Mouse (Mus musculus) forebrain, postnatal 0 days (tissue): ENCODE results near the gene Mfsd13b. TPM values are rescaled to one million over a fixed set of nuclear protein-coding genes. Genes with fewer than 3 reads are reported as not detected.
"Not testable (repeated sequence)": the region's sequence is repeated elsewhere in the genome, so short reads cannot be mapped to it uniquely, and the experiment has no call there.

ENCODE experiments used
- ATAC-seq: fragments of 200-750 bp; cut with Nextera tagmentation; 2 replicates; pipeline ENCODE4 v1.8.0; 2017; ENCODE audit warnings: mild to moderate bottlenecking, moderate library complexity
- DNase-seq: peaks from one replicate; pipeline ENCODE4 v3.0.0-alpha.2; 2015
- H3K27ac ChIP-seq: fragments of 300-500 bp; sonication (generic); 2 replicates; pipeline ENCODE4 v1.5.1; 2014; ENCODE audit warnings: low read depth, mild to moderate bottlenecking, antibody characterized with exemption, low read length, moderate library complexity, mixed read lengths
- H3K27me3 ChIP-seq: fragments of 300-500 bp; sonication (generic); 2 replicates; pipeline ENCODE4 v1.6.1; 2014; ENCODE audit warnings: mild to moderate bottlenecking, low read length, mixed read lengths; ENCODE audit not compliant: insufficient read depth
- H3K36me3 ChIP-seq: fragments of 300-500 bp; sonication (generic); 2 replicates; pipeline ENCODE4 v1.6.1; 2014; ENCODE audit warnings: mild to moderate bottlenecking, moderate library complexity; ENCODE audit not compliant: insufficient read depth
- H3K4me1 ChIP-seq: fragments of 300-500 bp; sonication (generic); 2 replicates; pipeline ENCODE4 v1.6.1; 2014; ENCODE audit warnings: antibody characterized with exemption; ENCODE audit not compliant: insufficient read depth
- H3K4me2 ChIP-seq: fragments of 300-500 bp; sonication (generic); 2 replicates; pipeline ENCODE4 v1.6.1; 2014; ENCODE audit warnings: low read depth, mild to moderate bottlenecking, moderate library complexity
- H3K4me3 ChIP-seq: fragments of 300-500 bp; sonication (generic); 2 replicates; pipeline ENCODE4 v1.5.1; 2014; ENCODE audit warnings: low read depth, low read length, mixed read lengths
- H3K9ac ChIP-seq: fragments of 300-500 bp; sonication (generic); 2 replicates; pipeline ENCODE4 v1.6.1; 2014; ENCODE audit warnings: mild to moderate bottlenecking
- H3K9me3 ChIP-seq: fragments of 300-500 bp; sonication (generic); 2 replicates; pipeline ENCODE4 v1.6.1; 2016; ENCODE audit warnings: low read length
- CTCF ChIP-seq: sonication (generic); IDR thresholded peaks from 2 replicates; pipeline ENCODE4 v1.5.1; 2016; ENCODE audit warnings: antibody characterized with exemption, control low read depth, low read depth
- WGBS: fragments of 180-500 bp; shearing (Covaris S2); extraction: QIAGEN DNeasy Blood & Tissue Kit; methylation state at CpG from one replicate; pipeline ENCODE4 v1.1.7; 2014; 5-methylcytosine and 5-hydroxymethylcytosine counted together
- polyA plus RNA-seq: library from polyadenylated mRNA; unstranded; fragments of >200 nt; fragmentation: Nextera tagmentation; extraction: Ambion mirVana; gene quantifications from 2 replicates; pipeline ENCODE4 v1.2.1, GENCODE M21; 2015
- total RNA-seq: library from RNA; depleted of rRNA; stranded (reverse); fragments of >200 nt; gene quantifications from 2 replicates; pipeline ENCODE4 v1.2.3, GENCODE M21; 2014

Mfsd13b gene
- total and polyA plus RNA-seq, 2 experiments from 2014 or later = 0.21 to 0.48 TPM

DNA sequence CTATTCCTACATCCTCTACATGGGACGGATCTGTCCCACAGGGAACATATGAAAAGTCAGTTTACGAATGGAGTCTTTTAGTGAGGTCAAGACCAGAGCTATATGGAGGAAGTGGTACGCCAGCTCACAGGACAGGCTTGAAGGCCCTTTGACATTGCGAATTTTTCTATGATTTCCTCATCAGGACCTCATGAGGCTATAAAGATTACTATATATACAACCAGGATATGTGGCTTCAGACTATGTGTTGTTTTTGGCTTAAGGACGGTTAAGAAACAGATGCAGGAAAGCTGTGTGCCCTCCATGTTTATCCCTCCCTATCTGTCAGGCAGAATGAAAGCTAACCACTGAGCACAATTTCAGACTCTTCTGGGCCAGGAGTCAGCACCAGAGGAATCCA is 19.2 kb upstream of the Mfsd13b start:
- ATAC-seq (no peak), DNase-seq (no peak)
- H3K4me1 ChIP-seq = no peaks in the 10 kb centered on the region
- H3K27me3 ChIP-seq = no peaks in the 10 kb centered on the region
- H3K9me3 ChIP-seq = no peaks in the 10 kb centered on the region
- H3K4me3 ChIP-seq = no peak overlapping the region
- 92% methylated on average over 5 of the region's 5 CpGs for WGBS
- TF ChIP-seq CTCF = no peak
- no peak overlapping the region for H3K4me2 ChIP-seq
- peaks cover 23% of the 10 kb centered on the region for H3K36me3 ChIP-seq
- no peak overlapping the region for H3K27ac ChIP-seq
- H3K9ac ChIP-seq = no peak overlapping the region

DNA sequence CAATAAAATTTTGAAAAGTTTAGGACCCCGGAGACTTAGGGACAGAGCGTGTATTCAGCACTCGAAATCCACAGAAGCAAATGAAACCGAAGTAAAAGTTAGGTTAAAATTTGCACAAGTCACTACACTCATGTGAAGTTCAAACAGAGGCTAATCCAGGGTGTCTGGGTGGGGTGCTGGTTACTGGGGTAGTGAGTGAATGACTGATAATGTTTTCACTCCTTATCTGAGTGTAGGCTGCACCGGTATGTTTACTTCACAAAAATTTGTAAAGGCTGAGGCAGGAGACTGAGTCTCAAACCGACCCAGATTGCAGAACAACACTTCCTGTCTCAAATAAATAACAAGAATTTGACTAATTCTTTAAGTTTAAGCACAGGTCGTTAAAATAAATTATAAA is 13.1 kb upstream of the Mfsd13b start:
- no peak overlapping the region for H3K4me2 ChIP-seq
- peaks cover 5% of the 10 kb centered on the region; the same call in 1 of the 2 replicates for H3K36me3 ChIP-seq
- TF ChIP-seq CTCF = no peak
- H3K27ac ChIP-seq = no peak overlapping the region
- H3K4me3 ChIP-seq = no peak overlapping the region
- DNase-seq (no peak), ATAC-seq (no peak)
- 91% methylated on average over 7 of the region's 7 CpGs for WGBS
- no peaks in the 10 kb centered on the region for H3K9me3 ChIP-seq
- H3K4me1 ChIP-seq = no peaks in the 10 kb centered on the region
- no peaks in the 10 kb centered on the region for H3K27me3 ChIP-seq
- H3K9ac ChIP-seq = no peak overlapping the region

DNA sequence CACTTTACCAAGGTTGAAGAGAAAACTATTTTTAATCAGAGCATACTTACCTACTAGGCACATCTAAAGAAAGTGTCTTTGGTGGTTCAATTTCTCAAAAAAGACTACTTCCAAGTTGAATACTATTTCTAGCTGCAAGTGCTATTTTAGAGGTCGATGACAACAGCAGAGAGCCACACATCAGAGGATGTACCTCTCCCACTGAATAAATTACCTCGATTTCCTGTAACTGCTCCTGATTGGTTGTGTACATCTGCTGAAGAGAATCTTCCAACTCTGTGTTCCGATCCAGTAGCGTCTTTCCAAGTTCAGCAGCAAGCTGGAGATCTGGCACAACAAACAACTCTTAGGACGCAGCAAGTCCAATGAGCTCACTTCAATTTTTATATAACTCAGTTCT is 12.2 kb upstream of the Mfsd13b start:
- 83% methylated on average over 5 of the region's 5 CpGs for WGBS
- no peak for ATAC-seq

DNA sequence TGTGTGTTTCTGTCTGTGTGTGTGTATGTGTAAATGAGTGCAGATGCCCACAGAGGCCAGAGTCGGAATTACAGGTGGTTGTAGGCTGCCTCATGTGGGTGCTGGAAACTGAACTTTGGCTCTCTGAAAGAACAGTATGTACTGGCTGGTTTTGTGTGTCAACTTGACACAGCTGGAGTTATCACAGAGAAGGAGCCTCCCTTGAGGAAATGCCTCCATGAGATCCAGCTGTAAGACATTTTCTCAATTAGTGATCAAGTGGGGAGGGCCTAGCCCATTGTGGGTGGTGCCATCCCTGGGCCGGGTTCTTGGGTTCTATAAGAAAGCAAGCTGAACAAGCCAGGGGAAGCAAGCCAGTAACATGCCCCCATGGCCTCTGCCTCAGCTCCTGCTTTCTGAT is 9.8 kb upstream of the Mfsd13b start:
- H3K9ac ChIP-seq, H3K27me3 ChIP-seq, H3K36me3 ChIP-seq, H3K9me3 ChIP-seq, DNase-seq, ATAC-seq, H3K4me1 ChIP-seq, H3K27ac ChIP-seq, H3K4me2 ChIP-seq, H3K4me3 ChIP-seq: not testable (repeated sequence)
- WGBS = 75% methylated on average over 2 of the region's 2 CpGs

More for the DNA sequence above, 12.2 kb upstream of the Mfsd13b start:
- no peaks in the 10 kb centered on the region for H3K4me1 ChIP-seq
- H3K27ac ChIP-seq = no peak overlapping the region
- DNase-seq = no peak
- no peak overlapping the region for H3K4me3 ChIP-seq
- no peaks in the 10 kb centered on the region for H3K9me3 ChIP-seq
- no peak overlapping the region for H3K4me2 ChIP-seq
- peaks cover 5% of the 10 kb centered on the region; the same call in 1 of the 2 replicates for H3K36me3 ChIP-seq
- TF ChIP-seq CTCF = no peak
- no peak overlapping the region for H3K9ac ChIP-seq
- no peaks in the 10 kb centered on the region for H3K27me3 ChIP-seq

- Histone ChIP-seq H3K27me3 (no peaks in the 10 kb centered on the region), H3K4me2 (no peak overlapping the region), H3K36me3 (no peaks in the 10 kb centered on the region), H3K27ac (no peak overlapping the region), H3K4me3 (no peak overlapping the region), H3K9ac (no peak overlapping the region), H3K9me3 (no peaks in the 10 kb centered on the region), H3K4me1 (peaks cover 6% of the 10 kb centered on the region; the same call in 1 of the 2 replicates)
- DNase-seq (no peak), ATAC-seq (no peak)
- TF ChIP-seq CTCF = no peak
- 73% methylated on average over 3 of the region's 3 CpGs for WGBS
These were observed 8.3 kb upstream of the Mfsd13b start for GRCm38 (mm10) chr7:120974001-120974400.

- Histone ChIP-seq H3K27ac (no peak overlapping the region), H3K36me3 (no peaks in the 10 kb centered on the region), H3K27me3 (no peaks in the 10 kb centered on the region), H3K9ac (no peak overlapping the region), H3K4me2 (no peak overlapping the region), H3K4me3 (no peak overlapping the region), H3K9me3 (no peaks in the 10 kb centered on the region), H3K4me1 (peaks cover 6% of the 10 kb centered on the region; the same call in 1 of the 2 replicates)
- WGBS = 17% methylated on average over 7 of the region's 7 CpGs
- no peak for TF ChIP-seq CTCF
- DNase-seq (peak; percentile 58), ATAC-seq (no peak)
These were observed 5.2 kb upstream of the Mfsd13b start for GRCm38 (mm10) chr7:120977063-120977462.

DNA sequence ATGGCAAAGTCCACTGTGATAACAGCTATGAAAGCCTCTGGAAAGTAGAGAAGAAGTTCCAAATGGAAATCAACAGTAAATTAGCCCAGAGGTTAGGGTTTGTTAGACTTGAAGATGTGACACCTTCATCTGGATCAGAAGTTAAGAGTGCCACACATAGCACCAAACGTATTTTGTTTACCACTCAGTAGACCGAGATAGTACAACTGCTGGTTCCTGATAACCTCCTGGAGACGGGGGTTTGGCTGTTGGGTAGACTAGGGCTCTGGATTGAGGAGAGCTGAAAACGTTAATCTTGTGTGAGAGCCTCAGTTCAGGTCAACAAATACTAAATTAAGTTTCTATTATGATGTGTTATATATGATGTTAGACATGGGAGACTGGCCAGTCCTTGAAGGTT is 2.3 kb upstream of the Mfsd13b start:
- ATAC-seq = no peak
- H3K4me2 ChIP-seq = no peak overlapping the region

More for the DNA sequence above, 2.3 kb upstream of the Mfsd13b start:
- H3K27ac ChIP-seq = no peak overlapping the region
- H3K27me3 ChIP-seq = no peaks in the 10 kb centered on the region; the same call in 1 of the 2 replicates
- H3K36me3 ChIP-seq = no peaks in the 10 kb centered on the region
- no peaks in the 10 kb centered on the region for H3K9me3 ChIP-seq
- TF ChIP-seq CTCF = no peak
- H3K4me1 ChIP-seq = peaks cover 6% of the 10 kb centered on the region; the same call in 1 of the 2 replicates
- no peak overlapping the region for H3K9ac ChIP-seq
- WGBS = 91% methylated on average over 4 of the region's 4 CpGs
- DNase-seq = no peak
- H3K4me3 ChIP-seq = no peak overlapping the region
